Mouse (Mus musculus) embryonic facial prominence, embryonic 14.5 days (tissue): ENCODE results near the gene Sh3pxd2a. TPM values are rescaled to one million over a fixed set of nuclear protein-coding genes. Genes with fewer than 3 reads are reported as not detected.

Source experiments
- ATAC-seq: fragments of 200-750 bp; cut with Nextera tagmentation; 2 replicates; pipeline ENCODE4 v1.8.0; 2017; ENCODE audit warnings: low read depth, moderate number of reproducible peaks, moderate TSS enrichment
- DNase-seq: peaks from one replicate; pipeline ENCODE4 v3.0.0-alpha.2; 2015; ENCODE audit warnings: low spot score
- H3K27ac ChIP-seq: fragments of 300-500 bp; sonication (generic); replicated peaks from 2 replicates; pipeline ENCODE4 v1.5.1; 2014; ENCODE audit warnings: low read depth, mild to moderate bottlenecking, low read length, moderate library complexity
- H3K27me3 ChIP-seq: fragments of 300-500 bp; sonication (generic); replicated peaks from 2 replicates; pipeline ENCODE4 v1.6.1; 2014; ENCODE audit warnings: low read length; ENCODE audit not compliant: control insufficient read depth, insufficient read depth
- H3K36me3 ChIP-seq: fragments of 300-500 bp; sonication (generic); 2 replicates; pipeline ENCODE4 v1.6.1; 2014; ENCODE audit warnings: low read length, mixed read lengths; ENCODE audit not compliant: control insufficient read depth, insufficient read depth
- H3K4me1 ChIP-seq: fragments of 300-500 bp; sonication (generic); 2 replicates; pipeline ENCODE4 v1.6.1; 2014; ENCODE audit warnings: antibody characterized with exemption, low read length; ENCODE audit not compliant: control insufficient read depth, insufficient read depth
- H3K4me2 ChIP-seq: fragments of 300-500 bp; sonication (generic); 2 replicates; pipeline ENCODE4 v1.6.1; 2014; ENCODE audit warnings: low read depth, mild to moderate bottlenecking, low read length, moderate library complexity, mixed read lengths
- H3K4me3 ChIP-seq: fragments of 300-500 bp; sonication (generic); 2 replicates; pipeline ENCODE4 v1.5.1; 2014; ENCODE audit warnings: low read depth, mild to moderate bottlenecking, low read length
- H3K9ac ChIP-seq: fragments of 300-500 bp; sonication (generic); 2 replicates; pipeline ENCODE4 v1.6.1; 2014; ENCODE audit warnings: low read depth, mild to moderate bottlenecking, low read length, moderate library complexity, mixed read lengths
- H3K9me3 ChIP-seq: fragments of 300-500 bp; sonication (generic); 2 replicates; pipeline ENCODE4 v1.6.1; 2016; ENCODE audit warnings: low read length; ENCODE audit not compliant: control insufficient read depth
- WGBS: fragments of 180-500 bp; shearing (Covaris S2); extraction: QIAGEN DNeasy Blood & Tissue Kit; methylation state at CpG from one replicate; pipeline ENCODE4 v1.1.7; 2014; 5-methylcytosine and 5-hydroxymethylcytosine counted together
- polyA plus RNA-seq: library from polyadenylated mRNA; unstranded; fragments of >200 nt; fragmentation: Nextera tagmentation; extraction: Ambion mirVana; gene quantifications from 2 replicates; pipeline ENCODE4 v1.2.1, GENCODE M21; 2014

Gene Sh3pxd2a
- polyA plus RNA-seq, 1 experiment from 2014 or later = 20.3 TPM

- Histone ChIP-seq H3K4me2 (peak overlapping the region; percentile 52), H3K4me3 (no peak overlapping the region), H3K36me3 (no peaks in the 10 kb centered on the region), H3K4me1 (peaks cover 12% of the 10 kb centered on the region), H3K27me3 (no peaks in the 10 kb centered on the region), H3K9ac (no peak overlapping the region), H3K27ac (no peak overlapping the region), H3K9me3 (no peaks in the 10 kb centered on the region)
- DNase-seq = no peak
- ATAC-seq = no peak
- WGBS = 90% methylated on average over 5 of the region's 5 CpGs
These were observed 234.7 kb downstream of the Sh3pxd2a start for GRCm38 (mm10) chr19:47229461-47229860.

GRCm38 (mm10) chr19:47228725-47229252 is 235.4 kb downstream of the Sh3pxd2a start:
- DNase-seq (peak; percentile 85), ATAC-seq (peak; percentile 85)
- Histone ChIP-seq H3K9me3 (no peaks in the 10 kb centered on the region), H3K27ac (no peak overlapping the region), H3K4me3 (peak overlapping the region; percentile 18), H3K36me3 (no peaks in the 10 kb centered on the region), H3K27me3 (no peaks in the 10 kb centered on the region), H3K4me1 (peaks cover 12% of the 10 kb centered on the region), H3K9ac (peak overlapping the region; percentile 55), H3K4me2 (peak overlapping the region; percentile 52)
- WGBS = 5% methylated on average over 14 of the region's 17 CpGs

- ATAC-seq = no peak
- Histone ChIP-seq H3K4me2 (no peak overlapping the region), H3K27me3 (no peaks in the 10 kb centered on the region), H3K9ac (no peak overlapping the region), H3K27ac (no peak overlapping the region), H3K4me1 (peaks cover 12% of the 10 kb centered on the region), H3K4me3 (no peak overlapping the region), H3K9me3 (no peaks in the 10 kb centered on the region), H3K36me3 (no peaks in the 10 kb centered on the region)
- WGBS = 81% methylated on average over 5 of the region's 5 CpGs
- no peak for DNase-seq
These were observed 238.4 kb downstream of the Sh3pxd2a start for GRCm38 (mm10) chr19:47225791-47226190.

GRCm38 (mm10) chr19:47224743-47225142 is 239.5 kb downstream of the Sh3pxd2a start:
- DNase-seq = peak; percentile 19
- Histone ChIP-seq H3K4me1 (peaks cover 12% of the 10 kb centered on the region), H3K27ac (no peak overlapping the region), H3K9ac (no peak overlapping the region), H3K4me2 (no peak overlapping the region), H3K27me3 (no peaks in the 10 kb centered on the region), H3K9me3 (no peaks in the 10 kb centered on the region), H3K36me3 (no peaks in the 10 kb centered on the region), H3K4me3 (no peak overlapping the region)
- no peak for ATAC-seq
- 89% methylated on average over 4 of the region's 4 CpGs for WGBS

GRCm38 (mm10) chr19:47222841-47223557 is 241.2 kb downstream of the Sh3pxd2a start:
- Histone ChIP-seq H3K4me2 (no peak overlapping the region), H3K27me3 (no peaks in the 10 kb centered on the region), H3K4me1 (no peaks in the 10 kb centered on the region; the same call in 1 of the 2 replicates), H3K36me3 (no peaks in the 10 kb centered on the region), H3K27ac (peak overlapping the region; percentile 42), H3K9me3 (no peaks in the 10 kb centered on the region), H3K9ac (no peak overlapping the region), H3K4me3 (no peak overlapping the region)
- no peak for ATAC-seq
- WGBS = 61% methylated on average over 15 of the region's 15 CpGs
- no peak for DNase-seq

GRCm38 (mm10) chr19:47222154-47222840 is 241.9 kb downstream of the Sh3pxd2a start:
- no peaks in the 10 kb centered on the region; the same call in 1 of the 2 replicates for H3K4me1 ChIP-seq
- H3K4me2 ChIP-seq = no peak overlapping the region
- H3K27ac ChIP-seq = no peak overlapping the region; the same call in 1 of the 2 replicates
- DNase-seq (peak; percentile 83), ATAC-seq (peak; percentile 83)
- WGBS = 80% methylated on average over 8 of the region's 8 CpGs
- H3K9me3 ChIP-seq = no peaks in the 10 kb centered on the region
- H3K4me3 ChIP-seq = no peak overlapping the region
- no peaks in the 10 kb centered on the region for H3K27me3 ChIP-seq
- H3K9ac ChIP-seq = no peak overlapping the region
- no peaks in the 10 kb centered on the region for H3K36me3 ChIP-seq

GRCm38 (mm10) chr19:47221500-47222153 is 242.6 kb downstream of the Sh3pxd2a start:
- Histone ChIP-seq H3K36me3 (no peaks in the 10 kb centered on the region), H3K27ac (no peak overlapping the region), H3K27me3 (no peaks in the 10 kb centered on the region), H3K4me3 (no peak overlapping the region), H3K4me2 (no peak overlapping the region), H3K4me1 (no peaks in the 10 kb centered on the region; the same call in 1 of the 2 replicates), H3K9ac (no peak overlapping the region), H3K9me3 (no peaks in the 10 kb centered on the region)
- peak; percentile 24 for DNase-seq
- 68% methylated on average over 7 of the region's 7 CpGs for WGBS
- ATAC-seq = 0 out of 2 replicates have a peak, but pooled peaks have one; percentile 15

- no peak overlapping the region for H3K4me2 ChIP-seq
- no peak overlapping the region for H3K4me3 ChIP-seq
- no peaks in the 10 kb centered on the region for H3K9me3 ChIP-seq
- ATAC-seq (no peak), DNase-seq (no peak)
- H3K27me3 ChIP-seq = no peaks in the 10 kb centered on the region
- 85% methylated on average over 4 of the region's 4 CpGs for WGBS
- no peak overlapping the region for H3K9ac ChIP-seq
- no peaks in the 10 kb centered on the region; the same call in 1 of the 2 replicates for H3K4me1 ChIP-seq
- H3K36me3 ChIP-seq = no peaks in the 10 kb centered on the region
- no peak overlapping the region for H3K27ac ChIP-seq
These were observed 243.2 kb downstream of the Sh3pxd2a start for GRCm38 (mm10) chr19:47221006-47221405.
